Mouse (Mus musculus): ENCODE measurements at regions not wholly inside any gene's neighbourhood (a gene's known extent, or its start where the extent isn't known, plus 50 kb on each side); places are given as distances from the start of the nearest gene placed in this dataset.
"Not testable (repeated sequence)": the region's sequence is repeated elsewhere in the genome, so short reads cannot be mapped to it uniquely, and the experiment has no call there.

GRCm38 (mm10) chr5:40089576-40089975, 334.3 kb upstream of the Hs3st1 start:
- not testable (repeated sequence) for TF ChIP-seq CTCF (IDR thresholded peaks at IDR 0.05; ENCODE audit: low read depth, low read length); POLR2A (IDR thresholded peaks at IDR 0.05; ENCODE audit: extremely low read depth, insufficient read depth, low read length)

Data from liver, adult 2 months (tissue).